Mouse (Mus musculus): ENCODE data around the gene Atp13a2. TPM values are rescaled to one million over a fixed set of nuclear protein-coding genes. Genes with fewer than 3 reads are reported as not detected.

The Atp13a2 gene
- 37.4 and 41.8 TPM in 2 replicates for polyA plus RNA-seq (2015; fragmentation: Nextera tagmentation; extraction: Ambion mirVana)

DNA sequence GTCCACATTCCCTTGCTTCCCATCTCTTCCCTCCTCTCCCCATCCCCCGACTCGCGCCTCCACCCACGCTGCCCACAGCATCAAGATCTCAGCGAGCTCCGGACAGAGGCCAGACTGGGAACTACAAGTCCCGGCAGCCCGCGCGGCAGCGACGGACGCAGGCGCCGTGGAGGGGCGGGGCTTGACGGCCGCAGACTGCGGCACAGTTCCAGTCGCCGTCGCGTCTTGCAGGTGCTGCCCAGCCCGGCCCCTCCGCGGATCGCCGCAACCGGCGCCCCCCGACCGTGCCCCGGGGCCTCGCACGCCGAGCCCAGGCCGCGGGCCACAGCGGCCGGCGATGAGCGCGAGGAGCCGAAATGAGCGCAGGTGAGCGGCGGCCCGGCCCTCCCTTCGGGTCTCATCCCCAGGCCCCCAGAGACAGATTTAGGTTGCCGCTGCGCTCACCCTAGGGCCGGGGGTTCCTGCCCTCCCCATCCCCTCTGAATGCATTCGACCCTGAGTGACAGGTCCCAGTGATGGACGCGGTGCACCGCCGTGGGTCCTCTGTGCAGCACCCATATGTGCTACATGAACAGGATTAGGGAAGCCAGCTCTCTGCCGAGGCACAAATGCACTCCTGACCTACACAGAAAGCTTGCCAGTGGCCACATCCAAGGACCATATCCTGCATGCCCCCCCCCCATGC lies at the start of gene Atp13a2:
Gene Atp13a2 (plus strand): TSS at position 163 of the 685 bp plus-strand sequence.
- Histone ChIP-seq H3K9ac (peak within 1 kb of the TSS; percentile 90), H3K9me3 (no peaks in the 10 kb centered on the region; the same call in 1 of the 2 replicates), H3K4me3 (peak within 1 kb of the TSS; percentile 89), H3K36me3 (peaks cover 8% of the 10 kb centered on the region; the same call in 1 of the 2 replicates), H3K4me1 (peaks cover 36% of the 10 kb centered on the region), H3K27me3 (no peaks in the 10 kb centered on the region), H3K4me2 (replicated peaks) (peak within 1 kb of the TSS; percentile 89), H3K27ac (no peak within 1 kb of the TSS)
- ATAC-seq (ENCODE audit: low FRiP score, low read depth), result peak; percentile 91
- under 1% methylated on average over 42 of the region's 58 CpGs for WGBS

- 89% methylated on average over 12 of the region's 12 CpGs for WGBS
- no peak overlapping the region for H3K4me2 ChIP-seq (replicated peaks)
- no peak for ATAC-seq (ENCODE audit: low FRiP score, low read depth)
Observed at GRCm38 (mm10) chr4:140944356-140944755, 42.3 kb upstream of the Atp13a2 start.

GRCm38 (mm10) chr4:140944961-140945442 lies 41.7 kb upstream of the Atp13a2 start:
- H3K27ac ChIP-seq, result no peak overlapping the region
- no peak overlapping the region for H3K9ac ChIP-seq
- 62% methylated on average over 5 of the region's 5 CpGs for WGBS
- no peak for ATAC-seq (ENCODE audit: low FRiP score, low read depth)
- no peak overlapping the region for H3K4me3 ChIP-seq
- no peaks in the 10 kb centered on the region for H3K36me3 ChIP-seq
- no peak overlapping the region for H3K4me2 ChIP-seq (replicated peaks)
- no peaks in the 10 kb centered on the region for H3K4me1 ChIP-seq
- H3K9me3 ChIP-seq, result 0 out of 2 replicates have a peak, but pooled peaks cover 2% of the 10 kb centered on the region
- no peaks in the 10 kb centered on the region for H3K27me3 ChIP-seq

More at GRCm38 (mm10) chr4:140944356-140944755, 42.3 kb upstream of the Atp13a2 start:
- no peaks in the 10 kb centered on the region for H3K4me1 ChIP-seq
- no peaks in the 10 kb centered on the region for H3K27me3 ChIP-seq
- no peak overlapping the region for H3K9ac ChIP-seq
- H3K27ac ChIP-seq, result no peak overlapping the region
- 0 out of 2 replicates have a peak, but pooled peaks cover 2% of the 10 kb centered on the region for H3K9me3 ChIP-seq
- no peaks in the 10 kb centered on the region for H3K36me3 ChIP-seq
- no peak overlapping the region for H3K4me3 ChIP-seq

DNA sequence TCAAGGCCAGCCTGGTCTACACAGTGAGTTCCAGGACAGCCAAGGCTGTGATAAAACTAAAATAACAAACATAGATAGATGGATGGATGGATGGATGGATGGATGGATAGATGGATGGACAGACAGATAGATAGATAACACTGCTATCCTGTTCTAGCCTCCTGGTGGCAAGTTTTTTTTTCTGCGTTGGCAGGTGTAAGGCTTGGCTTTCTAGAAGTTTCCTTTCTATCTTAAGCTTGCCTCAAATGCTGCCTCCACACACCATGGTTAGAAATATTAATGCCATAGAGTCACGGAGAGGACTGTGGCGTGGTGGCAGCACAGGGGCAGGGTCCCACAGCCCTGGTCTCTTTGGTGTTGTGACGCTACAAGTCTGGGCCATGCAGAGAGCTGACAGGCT lies 41.1 kb upstream of the Atp13a2 start:
- Histone ChIP-seq H3K27ac (no peak overlapping the region), H3K36me3 (no peaks in the 10 kb centered on the region), H3K9ac (no peak overlapping the region), H3K4me1 (no peaks in the 10 kb centered on the region), H3K4me2 (replicated peaks) (no peak overlapping the region), H3K27me3 (no peaks in the 10 kb centered on the region), H3K9me3 (0 out of 2 replicates have a peak, but pooled peaks cover 2% of the 10 kb centered on the region), H3K4me3 (no peak overlapping the region)
- 92% methylated on average over 4 of the region's 4 CpGs for WGBS
- no peak for ATAC-seq (ENCODE audit: low FRiP score, low read depth)

DNA sequence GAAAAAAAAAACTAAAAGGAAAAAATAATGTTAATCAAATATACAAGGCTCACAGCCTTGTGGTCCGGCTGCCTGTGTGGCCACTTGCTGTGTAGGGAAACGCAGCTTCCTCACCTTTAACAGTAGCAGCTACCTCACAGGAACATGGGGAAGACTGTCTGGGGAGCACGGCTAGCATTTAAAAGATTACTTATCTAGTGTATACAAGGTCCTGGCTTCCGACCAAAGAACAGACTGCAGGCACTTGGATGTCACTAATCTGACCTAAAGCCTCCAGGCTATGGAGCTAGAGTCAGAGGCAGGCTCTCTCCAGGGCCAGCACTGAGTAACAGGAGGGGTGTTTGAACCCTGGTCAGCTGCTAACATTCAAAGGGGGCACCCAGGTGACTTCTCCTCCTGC lies 40.6 kb upstream of the Atp13a2 start:
- no peaks in the 10 kb centered on the region for H3K27me3 ChIP-seq
- no peak overlapping the region for H3K4me3 ChIP-seq
- ATAC-seq (ENCODE audit: low FRiP score, low read depth), result no peak
- no peak overlapping the region for H3K27ac ChIP-seq
- no peak overlapping the region for H3K9ac ChIP-seq
- 79% methylated on average over 4 of the region's 4 CpGs for WGBS
- 0 out of 2 replicates have a peak, but pooled peaks cover 2% of the 10 kb centered on the region for H3K9me3 ChIP-seq
- no peaks in the 10 kb centered on the region for H3K36me3 ChIP-seq
- no peak overlapping the region for H3K4me2 ChIP-seq (replicated peaks)
- H3K4me1 ChIP-seq, result no peaks in the 10 kb centered on the region

DNA sequence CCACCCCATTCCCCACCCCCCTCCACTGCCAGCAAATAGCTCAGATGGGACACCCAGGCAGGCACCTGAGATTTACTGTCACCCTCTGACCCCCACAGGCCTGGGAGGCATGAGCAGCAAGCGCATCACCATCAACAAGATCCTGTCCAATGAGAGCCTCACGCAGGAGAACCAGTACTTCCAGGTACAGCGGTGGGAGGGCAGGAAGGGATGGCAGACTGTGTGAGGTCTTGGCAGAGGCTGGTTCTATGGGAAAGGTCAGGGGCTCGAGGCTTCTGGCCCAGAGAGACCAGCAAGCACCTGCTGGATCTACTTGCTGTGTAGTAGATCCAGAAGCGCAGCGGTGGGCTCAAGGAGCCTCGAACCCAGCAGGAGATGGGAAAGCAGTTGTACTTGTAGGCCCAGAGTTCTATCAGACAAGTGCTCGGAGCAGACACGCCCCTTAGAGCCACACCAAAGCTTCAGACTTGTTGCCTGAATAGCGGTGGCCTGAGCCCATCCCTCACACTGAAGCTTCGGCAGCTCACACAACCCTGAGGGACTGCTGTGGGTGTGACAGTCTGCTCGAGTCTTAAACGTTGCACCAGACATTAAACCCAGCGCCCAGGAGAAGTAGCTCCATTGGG lies 40.0 kb upstream of the Atp13a2 start:
- no peak overlapping the region for H3K27ac ChIP-seq
- no peak overlapping the region for H3K4me3 ChIP-seq
- no peak for ATAC-seq (ENCODE audit: low FRiP score, low read depth)
- H3K27me3 ChIP-seq, result no peaks in the 10 kb centered on the region
- H3K9me3 ChIP-seq, result 0 out of 2 replicates have a peak, but pooled peaks cover 2% of the 10 kb centered on the region
- 64% methylated on average over 14 of the region's 14 CpGs for WGBS
- no peaks in the 10 kb centered on the region for H3K36me3 ChIP-seq
- H3K4me2 ChIP-seq (replicated peaks), result no peak overlapping the region
- H3K4me1 ChIP-seq, result no peaks in the 10 kb centered on the region
- H3K9ac ChIP-seq, result no peak overlapping the region

DNA sequence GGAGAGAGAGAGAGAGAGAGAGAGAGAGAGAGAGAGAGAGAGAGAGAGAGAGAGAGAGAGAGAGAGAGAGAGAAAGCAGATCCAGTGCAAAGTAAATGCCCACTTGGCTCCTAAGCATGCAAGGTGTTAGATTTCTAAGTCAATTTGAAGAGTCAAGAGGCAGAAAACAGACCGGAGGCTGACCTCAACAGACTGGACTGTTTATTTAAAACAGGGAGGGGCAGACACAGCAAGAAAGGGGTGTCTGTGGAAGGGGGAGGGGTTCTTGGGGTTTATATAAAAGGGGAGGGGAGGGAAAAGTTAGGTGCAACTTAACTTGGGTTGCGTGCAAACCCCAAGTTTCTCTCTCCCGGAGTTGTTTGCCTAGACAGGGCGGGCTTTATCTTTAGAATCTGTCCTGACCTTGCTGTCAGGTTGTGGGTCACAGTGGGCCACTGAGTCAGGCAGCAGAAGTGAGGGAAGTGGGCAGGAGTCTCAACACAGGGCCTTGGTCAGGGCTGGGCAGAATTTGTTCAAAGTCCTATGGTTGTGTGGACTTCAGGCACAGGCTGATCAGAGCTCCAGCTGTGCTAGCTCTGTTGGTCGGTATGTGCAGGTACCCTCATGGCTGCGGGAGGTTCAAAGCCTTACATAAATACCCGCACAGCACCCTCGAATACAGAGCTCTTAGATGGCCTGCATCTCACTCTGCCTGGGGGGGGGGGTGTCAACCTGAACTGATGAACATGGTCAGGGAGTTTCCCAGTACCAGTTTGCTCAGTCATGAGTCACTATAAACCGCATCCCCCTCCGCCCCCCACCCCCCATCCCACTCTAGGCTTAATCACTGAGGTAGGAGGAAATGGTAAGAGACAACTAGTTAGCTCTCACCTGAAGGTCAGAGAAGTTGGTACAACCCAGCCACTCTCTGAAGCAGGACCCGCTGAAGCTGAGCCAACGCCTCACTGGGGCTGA lies 38.9 kb upstream of the Atp13a2 start:
- 0 out of 2 replicates have a peak, but pooled peaks cover 2% of the 10 kb centered on the region for H3K9me3 ChIP-seq
- H3K27ac ChIP-seq, result no peak overlapping the region
- H3K36me3 ChIP-seq, result no peaks in the 10 kb centered on the region
- no peak overlapping the region for H3K9ac ChIP-seq
- no peak overlapping the region for H3K4me2 ChIP-seq (replicated peaks)
- no peaks in the 10 kb centered on the region for H3K4me1 ChIP-seq
- no peak overlapping the region for H3K4me3 ChIP-seq
- 80% methylated on average over 12 of the region's 12 CpGs for WGBS
- no peak for ATAC-seq (ENCODE audit: low FRiP score, low read depth)
- H3K27me3 ChIP-seq, result no peaks in the 10 kb centered on the region

DNA sequence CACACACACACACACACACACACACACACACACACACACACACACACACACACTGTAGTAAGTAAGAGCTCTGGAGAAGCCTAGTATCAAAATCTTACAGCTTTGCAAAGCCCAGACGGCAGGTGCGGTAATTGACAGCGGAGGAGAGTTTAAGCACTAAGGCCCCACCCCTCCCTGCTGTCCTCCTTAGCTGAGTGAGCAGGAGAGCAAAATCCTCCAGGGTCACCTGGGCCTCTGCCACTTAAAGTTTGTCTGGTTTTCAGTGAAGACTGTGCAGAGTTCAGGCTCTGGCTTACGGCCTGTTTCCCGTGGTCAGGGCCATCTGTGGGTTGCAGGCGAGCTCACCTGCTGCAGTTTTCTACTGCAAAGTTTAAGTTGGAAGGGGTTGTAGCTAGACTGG lies 38.2 kb upstream of the Atp13a2 start:
- ATAC-seq (ENCODE audit: low FRiP score, low read depth), result no peak
- Histone ChIP-seq H3K9me3 (0 out of 2 replicates have a peak, but pooled peaks cover 2% of the 10 kb centered on the region), H3K27me3 (no peaks in the 10 kb centered on the region), H3K4me1 (no peaks in the 10 kb centered on the region), H3K4me3 (no peak overlapping the region), H3K4me2 (replicated peaks) (no peak overlapping the region), H3K27ac (no peak overlapping the region), H3K9ac (no peak overlapping the region), H3K36me3 (no peaks in the 10 kb centered on the region)
- 71% methylated on average over 6 of the region's 6 CpGs for WGBS

- 84% methylated on average over 8 of the region's 8 CpGs for WGBS
- no peak overlapping the region for H3K9ac ChIP-seq
- no peaks in the 10 kb centered on the region for H3K4me1 ChIP-seq
- H3K4me2 ChIP-seq (replicated peaks), result no peak overlapping the region
- H3K36me3 ChIP-seq, result no peaks in the 10 kb centered on the region
- ATAC-seq (ENCODE audit: low FRiP score, low read depth), result no peak
- 0 out of 2 replicates have a peak, but pooled peaks cover 2% of the 10 kb centered on the region for H3K9me3 ChIP-seq
- no peaks in the 10 kb centered on the region for H3K27me3 ChIP-seq
- no peak overlapping the region for H3K4me3 ChIP-seq
- no peak overlapping the region for H3K27ac ChIP-seq
Observed at GRCm38 (mm10) chr4:140949052-140949451, 37.6 kb upstream of the Atp13a2 start.

DNA sequence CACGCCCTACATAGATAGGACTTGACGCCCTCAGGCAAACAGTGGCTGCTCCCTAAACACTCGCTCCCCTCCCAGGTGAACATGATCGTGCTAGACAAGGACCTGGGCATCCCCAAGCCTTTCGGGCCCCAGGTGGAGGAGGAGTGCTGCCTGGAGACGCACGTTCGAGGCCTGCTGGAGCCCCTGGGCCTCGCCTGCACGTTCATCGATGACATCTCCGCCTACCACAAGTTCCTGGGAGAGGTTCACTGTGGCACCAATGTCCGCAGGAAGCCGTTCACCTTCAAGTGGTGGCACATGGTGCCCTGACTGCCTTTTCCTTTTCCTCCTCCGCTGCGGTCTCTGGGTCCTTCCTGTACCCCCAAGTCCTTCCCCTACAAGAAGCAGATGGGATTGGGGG lies 37.1 kb upstream of the Atp13a2 start:
- WGBS, result 84% methylated on average over 16 of the region's 16 CpGs
- Histone ChIP-seq H3K9ac (no peak overlapping the region), H3K4me3 (no peak overlapping the region), H3K27ac (no peak overlapping the region), H3K4me1 (no peaks in the 10 kb centered on the region), H3K27me3 (no peaks in the 10 kb centered on the region), H3K9me3 (0 out of 2 replicates have a peak, but pooled peaks cover under 1% of the 10 kb centered on the region), H3K4me2 (replicated peaks) (no peak overlapping the region), H3K36me3 (no peaks in the 10 kb centered on the region)
- ATAC-seq (ENCODE audit: low FRiP score, low read depth), result no peak

- H3K36me3 ChIP-seq, result no peaks in the 10 kb centered on the region
- no peak overlapping the region for H3K4me2 ChIP-seq (replicated peaks)
- no peak for ATAC-seq (ENCODE audit: low FRiP score, low read depth)
- 84% methylated on average over 3 of the region's 3 CpGs for WGBS
- H3K4me3 ChIP-seq, result no peak overlapping the region
- H3K9ac ChIP-seq, result peak overlapping the region; percentile 35; the same call in 1 of the 2 replicates
- H3K27ac ChIP-seq, result no peak overlapping the region
- H3K9me3 ChIP-seq, result no peaks in the 10 kb centered on the region
- H3K4me1 ChIP-seq, result no peaks in the 10 kb centered on the region
- H3K27me3 ChIP-seq, result no peaks in the 10 kb centered on the region; the same call in 1 of the 2 replicates
Observed at GRCm38 (mm10) chr4:140950574-140950973, 36.1 kb upstream of the Atp13a2 start.
